Mouse (Mus musculus): ENCODE measurements around the gene Ntn3.

Gene Ntn3

GRCm38 (mm10) chr17:24211631-24212440 is 2.5 kb upstream of the Ntn3 start:
- DNase-seq (ENCODE audit: low spot score in 2 of 2) = no peak

- no peak for DNase-seq (ENCODE audit: low spot score in 2 of 2)
These were observed 1.3 kb upstream of the Ntn3 start for GRCm38 (mm10) chr17:24210591-24210990.

GRCm38 (mm10) chr17:24209916-24210240 is 547 bp upstream of the Ntn3 start:
- no peak for DNase-seq (ENCODE audit: low spot score in 2 of 2)

GRCm38 (mm10) chr17:24208641-24209042 is 689 bp downstream of the Ntn3 start:
- DNase-seq (ENCODE audit: low spot score in 2 of 2) = no peak

- no peak for DNase-seq (ENCODE audit: low spot score in 2 of 2)
These were observed 1.3 kb downstream of the Ntn3 start for GRCm38 (mm10) chr17:24207768-24208640.

DNA sequence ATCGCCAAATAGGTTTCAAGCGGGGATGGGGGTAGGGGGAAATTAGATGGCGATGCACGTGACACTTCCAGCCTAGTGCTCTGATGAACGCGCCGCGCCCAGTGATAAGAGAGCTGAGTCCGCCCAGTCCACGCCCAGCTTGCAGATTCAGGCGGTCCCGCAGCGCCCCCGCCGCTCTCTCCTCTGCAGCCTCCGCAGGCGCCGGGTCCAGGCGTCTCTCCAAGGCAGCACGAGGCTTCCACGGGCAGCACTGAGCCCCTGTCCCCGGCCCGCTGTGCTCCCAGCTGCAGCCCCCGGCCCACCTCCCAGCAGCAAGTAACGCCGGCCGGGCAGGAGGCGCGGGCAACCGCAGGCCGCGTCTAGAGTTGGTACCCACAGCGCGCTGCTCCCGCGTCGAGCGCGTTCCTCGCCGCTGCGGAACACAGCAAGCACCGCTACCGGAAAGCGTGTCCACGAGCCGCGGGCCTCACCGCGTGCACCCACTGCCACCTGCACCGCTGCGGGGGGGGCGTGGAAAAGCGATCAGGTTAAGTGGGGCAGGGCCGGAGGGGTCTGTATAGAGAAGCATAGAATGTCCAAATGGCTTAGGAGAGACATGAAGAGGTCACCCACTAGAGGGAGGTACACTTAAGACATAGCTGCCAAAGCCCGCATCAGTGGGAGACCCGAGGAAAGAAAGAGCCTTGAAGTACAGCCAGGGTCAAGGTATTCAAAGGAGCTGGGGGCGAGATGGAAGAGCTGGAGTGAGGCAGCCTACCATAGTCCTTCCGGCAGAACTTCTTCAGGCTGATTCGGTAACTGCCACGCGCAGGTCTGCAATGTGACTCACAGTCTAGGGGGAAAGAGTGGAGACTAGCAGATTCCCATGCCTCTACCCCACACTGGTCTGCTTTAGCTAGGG is 2.6 kb downstream of the Ntn3 start:
- DNase-seq (ENCODE audit: low spot score in 2 of 2) = peak in 1 of 2 experiments; percentile 22

DNA sequence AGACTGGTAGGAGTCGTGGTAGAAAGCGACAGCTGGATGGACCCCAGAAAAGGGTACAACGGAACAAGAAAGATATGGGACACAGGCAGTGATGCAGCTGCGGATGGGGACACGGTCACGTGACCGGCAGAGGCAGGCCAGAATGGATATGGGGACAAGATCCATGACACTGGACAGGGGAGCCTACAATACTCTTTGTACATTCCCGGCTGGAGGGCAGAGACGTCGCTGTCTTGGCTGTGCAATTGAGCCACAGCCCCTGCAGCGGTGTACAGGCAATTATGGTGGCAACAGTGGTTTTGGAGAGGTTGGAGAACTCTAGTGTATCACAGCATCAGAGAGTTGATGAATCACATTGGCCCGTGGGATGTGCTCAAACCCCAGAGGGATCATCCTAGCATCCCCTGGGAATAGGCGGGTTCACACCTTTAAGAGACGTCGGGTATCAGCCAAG is 3.4 kb downstream of the Ntn3 start:
- DNase-seq (ENCODE audit: low spot score in 2 of 2) = no peak

DNA sequence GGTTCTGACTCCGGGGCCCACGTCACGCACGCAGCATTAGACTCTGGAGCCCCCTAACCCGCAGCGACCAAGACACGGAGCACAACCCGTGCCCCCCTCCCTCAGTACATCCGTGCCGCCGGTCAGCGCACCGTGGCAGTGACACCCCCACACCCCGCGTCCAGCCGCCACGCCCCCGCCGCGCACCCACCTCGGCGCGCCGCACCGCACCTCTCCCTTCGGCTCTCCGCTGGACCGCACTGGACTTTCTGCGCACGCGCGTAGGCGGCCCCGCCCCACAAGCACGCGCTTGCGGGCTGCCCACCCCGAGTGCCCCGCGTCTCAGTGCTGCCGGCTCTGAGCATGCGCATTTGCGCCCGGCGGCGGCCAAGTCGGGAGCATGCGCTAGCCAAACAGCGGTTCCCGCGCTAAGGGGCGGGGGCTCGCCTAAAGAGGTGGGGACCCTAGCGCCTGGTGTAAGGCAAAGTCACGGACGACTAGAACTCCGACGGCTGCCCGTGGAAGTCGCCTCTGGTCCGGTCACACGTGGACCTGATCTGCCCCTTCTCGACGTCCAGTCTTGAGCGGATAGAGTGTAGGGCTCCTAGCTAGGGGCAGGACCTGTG is 3.9 kb downstream of the Ntn3 start, which contains the start of gene Tbc1d24:
Gene Tbc1d24, minus strand, starts transcription at position 279 of the 605 bp plus-strand sequence.
- peak; percentile 79 to 82 for DNase-seq (ENCODE audit: low spot score in 2 of 2)

DNA sequence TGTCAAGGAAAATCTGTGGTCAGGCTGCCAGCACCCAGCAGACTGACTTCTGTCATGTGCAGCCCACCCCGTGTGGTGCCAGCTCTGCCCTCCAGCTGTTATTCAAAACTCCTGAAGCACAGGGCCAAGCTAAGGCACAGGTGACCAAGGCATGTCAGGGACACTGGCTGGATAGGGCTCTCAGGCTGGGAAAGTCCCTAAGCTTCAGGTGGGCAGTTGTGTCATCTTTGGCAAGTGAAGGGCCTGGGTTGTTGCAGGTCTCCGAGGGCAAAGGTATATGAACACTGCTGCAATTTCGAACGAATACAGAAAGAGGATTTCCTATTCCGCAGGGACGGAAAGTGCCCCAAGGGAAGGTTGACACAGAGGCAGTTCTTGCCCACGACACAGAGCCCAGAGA is 4.5 kb downstream of the Ntn3 start:
- no peak for DNase-seq (ENCODE audit: low spot score in 2 of 2)

DNA sequence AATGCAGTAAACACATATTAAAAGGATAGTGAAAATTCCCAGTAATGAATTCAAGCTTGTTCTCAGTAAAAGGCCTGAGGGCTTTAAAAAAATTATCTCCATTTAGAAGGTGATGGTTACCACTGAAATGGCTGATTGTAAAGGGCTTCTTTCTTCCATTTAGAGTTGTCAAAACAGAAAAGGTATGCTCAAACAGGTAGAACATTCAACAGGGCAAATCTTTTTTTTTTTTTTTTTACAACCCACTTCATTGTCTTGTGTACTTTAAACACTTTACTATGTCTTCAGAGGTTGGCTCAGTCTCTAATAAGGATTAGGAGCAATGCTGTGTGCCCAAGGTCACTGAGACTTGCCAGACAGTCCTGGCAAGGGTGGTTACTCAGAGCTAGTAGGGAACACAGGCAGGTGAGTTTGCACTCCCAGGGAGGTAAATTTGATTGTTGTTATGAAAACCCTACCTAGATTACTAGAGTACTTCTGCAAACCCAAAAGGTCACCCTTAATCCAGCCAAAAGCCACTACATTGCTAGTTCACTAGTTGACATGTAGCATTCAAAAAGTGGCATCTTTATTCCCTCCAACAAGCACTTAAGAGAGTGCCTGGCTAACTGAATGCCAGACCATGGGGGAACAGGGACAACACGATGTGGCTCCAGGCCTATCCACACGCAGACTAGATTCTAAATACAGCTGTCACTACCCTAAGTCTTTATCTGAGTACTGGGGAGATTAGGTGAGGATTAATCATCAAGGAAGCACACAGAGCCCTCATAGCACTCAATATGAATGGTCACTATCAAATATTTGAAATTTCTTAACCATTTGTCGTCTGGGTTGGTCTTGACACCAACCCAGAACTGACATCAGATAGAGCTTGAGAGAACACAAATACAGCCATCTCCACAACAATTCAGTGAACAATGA is 5.5 kb downstream of the Ntn3 start:
- DNase-seq (ENCODE audit: low spot score in 2 of 2) = no peak

DNA sequence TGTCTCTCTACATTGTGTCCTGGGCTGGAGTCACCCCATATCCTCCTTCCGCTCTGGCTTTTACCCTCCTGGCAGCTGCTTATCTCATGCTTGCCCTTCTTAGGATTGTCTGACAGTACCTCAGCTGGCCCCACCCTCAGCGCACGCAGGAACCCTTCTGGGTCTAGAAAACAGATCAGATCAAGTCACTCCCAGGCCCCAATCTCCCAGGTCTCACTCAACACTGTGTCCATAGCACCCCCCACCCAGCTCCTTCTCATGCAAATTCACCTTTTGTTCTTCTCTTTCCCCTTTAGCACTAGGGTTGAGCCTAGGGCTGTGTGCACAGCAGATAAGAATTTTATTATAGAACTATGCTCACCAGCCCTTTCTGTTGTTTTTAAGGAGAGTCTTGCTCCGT is 6.3 kb downstream of the Ntn3 start:
- no peak for DNase-seq (ENCODE audit: low spot score in 2 of 2)

DNA sequence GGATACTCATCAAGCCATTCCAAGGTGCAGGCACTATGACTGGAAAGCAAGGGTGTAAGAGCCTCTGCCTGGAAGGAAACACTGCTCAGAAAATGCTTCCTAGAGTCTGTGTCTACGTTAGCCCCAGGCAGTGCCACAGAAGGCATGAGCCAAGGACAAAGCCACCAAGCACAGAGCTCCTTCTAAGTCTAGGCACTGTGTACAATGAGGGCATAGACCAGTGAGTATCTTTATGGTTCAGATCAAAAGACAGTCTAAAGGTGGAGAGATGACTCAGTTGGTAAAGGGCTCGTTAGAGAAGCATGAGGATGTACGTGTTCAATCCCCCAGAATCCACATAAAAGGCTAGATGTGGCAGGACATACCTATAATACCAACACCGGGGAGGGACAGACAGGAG is 8.2 kb downstream of the Ntn3 start:
- DNase-seq (ENCODE audit: low spot score in 2 of 2) = no peak

GRCm38 (mm10) chr17:24199741-24200140 is 9.6 kb downstream of the Ntn3 start:
- DNase-seq (ENCODE audit: low spot score in 2 of 2) = no peak

DNA sequence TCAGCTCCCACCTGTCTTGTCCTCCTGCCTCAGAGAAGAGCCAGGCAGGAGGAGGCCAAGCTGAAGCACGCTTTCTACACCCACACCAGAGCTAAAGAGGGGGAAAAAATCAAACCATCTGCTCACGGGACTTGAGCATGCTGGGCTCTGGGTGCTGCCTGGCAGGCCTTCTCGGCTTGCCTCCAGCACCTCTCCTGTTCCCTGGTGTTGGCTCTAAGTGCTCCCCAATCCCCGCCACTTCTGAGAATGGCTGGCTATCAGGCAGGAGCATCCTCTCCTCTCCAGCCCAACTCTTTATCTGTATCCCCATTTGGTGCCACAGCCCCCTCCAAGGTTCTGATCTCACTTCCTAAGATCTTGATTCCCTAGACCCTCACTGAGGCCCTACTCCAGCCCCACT is 10.1 kb downstream of the Ntn3 start:
- DNase-seq (ENCODE audit: low spot score in 2 of 2) = no peak

DNA sequence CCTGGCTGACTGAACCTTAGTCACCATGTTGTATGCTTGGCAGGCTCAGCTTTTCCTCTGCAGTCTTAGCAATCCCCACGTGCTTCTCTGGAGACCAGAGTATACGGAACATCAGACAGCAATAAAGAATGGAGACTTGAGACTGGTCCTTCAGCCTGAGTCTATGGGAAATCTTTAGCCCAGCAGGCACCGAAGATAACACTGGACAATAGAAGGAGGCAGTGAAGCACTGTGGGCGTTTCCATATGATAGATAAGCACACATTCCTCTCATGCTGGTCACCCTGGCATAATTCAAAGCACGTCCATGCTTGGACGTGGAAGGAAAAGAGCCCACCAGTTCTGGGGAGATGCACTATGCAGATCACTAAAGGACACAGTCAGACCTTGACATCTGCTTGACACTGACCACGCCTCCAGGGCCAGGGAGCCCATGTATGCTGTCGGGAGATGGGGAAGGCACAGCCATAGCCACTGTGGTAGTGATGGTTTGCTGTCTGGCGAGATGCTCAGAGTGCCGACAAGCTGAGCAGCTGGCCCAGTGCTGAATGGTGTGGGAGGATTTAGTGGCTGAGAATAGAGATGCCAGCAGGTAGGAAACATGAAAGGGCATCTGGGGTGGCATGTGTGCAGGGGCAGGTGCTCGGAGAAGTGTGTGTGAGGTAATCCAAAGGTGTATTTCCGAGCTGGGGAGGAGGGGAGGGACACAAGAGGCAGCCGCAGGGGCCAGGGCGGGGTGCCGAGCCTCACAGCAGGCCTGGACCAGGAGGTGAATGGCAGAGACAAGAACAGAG is 12.1 kb downstream of the Ntn3 start:
- no peak for DNase-seq (ENCODE audit: low spot score in 2 of 2)

DNA sequence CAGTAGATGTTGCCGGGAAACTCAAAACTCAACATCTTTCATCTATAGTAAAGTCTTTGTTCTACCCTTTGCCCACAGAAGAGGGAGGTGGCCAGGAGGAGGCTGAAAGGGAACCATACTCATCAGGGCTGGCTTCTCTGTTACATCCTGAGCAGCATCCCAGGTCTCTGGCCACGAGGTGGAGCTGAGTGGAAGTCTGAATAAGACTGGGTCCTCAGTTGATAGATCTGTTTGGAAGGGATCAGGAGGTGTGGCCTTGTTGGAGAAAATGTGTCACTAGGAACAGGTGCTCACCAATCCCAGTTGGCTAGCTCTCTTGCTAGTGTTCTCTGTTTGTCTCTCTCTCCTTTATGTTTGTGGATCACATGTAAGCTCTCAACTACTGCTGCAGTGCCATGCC is 14.0 kb downstream of the Ntn3 start:
- DNase-seq (ENCODE audit: low spot score in 2 of 2) = no peak

- no peak for DNase-seq (ENCODE audit: low spot score in 2 of 2)
These were observed 15.6 kb downstream of the Ntn3 start for GRCm38 (mm10) chr17:24193769-24194168.

GRCm38 (mm10) chr17:24193268-24193667 is 16.1 kb downstream of the Ntn3 start:
- no peak for DNase-seq (ENCODE audit: low spot score in 2 of 2)

DNA sequence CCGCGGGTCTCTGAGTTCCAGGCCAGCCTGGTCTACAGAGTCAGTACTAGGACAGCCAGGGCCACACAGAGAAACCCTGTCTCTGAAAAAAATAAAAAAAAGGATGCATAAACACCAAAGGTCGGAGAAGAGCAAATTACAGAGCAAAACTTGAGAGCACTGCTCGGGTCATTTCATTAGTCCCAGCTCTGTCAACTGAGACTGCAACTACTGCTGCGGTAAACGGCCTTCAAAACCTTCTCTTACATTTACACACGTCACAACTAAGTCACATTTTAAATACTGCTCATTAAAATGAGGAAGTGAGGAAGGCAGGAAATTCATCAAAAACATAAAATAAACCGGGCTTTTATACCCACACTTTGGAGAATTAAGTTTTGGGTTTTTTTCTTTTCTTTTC is 16.5 kb downstream of the Ntn3 start:
- no peak for DNase-seq (ENCODE audit: low spot score in 2 of 2)

DNA sequence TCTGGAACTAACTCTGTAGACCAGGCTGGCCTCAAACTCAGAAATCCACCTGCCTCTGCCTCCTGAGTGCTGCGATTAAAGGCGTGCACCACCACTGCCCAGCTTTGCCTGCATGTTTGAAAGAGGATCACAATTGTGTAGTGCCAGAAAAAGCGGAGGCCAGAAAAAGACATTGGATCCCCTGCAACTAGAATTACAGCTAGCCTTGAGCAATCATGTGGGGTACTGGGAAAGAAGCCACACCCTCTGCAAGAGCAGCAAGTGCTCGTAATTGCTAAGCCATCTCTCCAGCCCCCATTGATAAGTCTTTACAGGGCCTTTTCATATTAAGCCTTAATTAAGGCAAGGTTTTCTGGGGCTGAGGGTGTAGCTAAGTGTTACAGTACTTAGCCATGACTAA is 17.9 kb downstream of the Ntn3 start:
- no peak for DNase-seq (ENCODE audit: low spot score in 2 of 2)

Data from thymus, postnatal 10 days (tissue).